Mouse (Mus musculus): ENCODE data around the gene Krtap11-1. TPM values are rescaled to one million over a fixed set of nuclear protein-coding genes. Genes with fewer than 3 reads are reported as not detected.

Krtap11-1 gene
- total RNA-seq, 2 experiments from 2014 or later, result not detected

Other genes starting within 250 kb of the Krtap11-1 start
- gene Krtap21-1, start 167.3 kb downstream of the Krtap11-1 start, total RNA-seq (2021), result not detected
- not detected for gene Krtap6-2, start 151.1 kb downstream of the Krtap11-1 start, total RNA-seq (2021)
- gene Krtap8-1, start 83.2 kb downstream of the Krtap11-1 start, total RNA-seq (2021), result not detected
- gene Krtap7-1, start 62.9 kb downstream of the Krtap11-1 start, total RNA-seq (2021), result not detected